Mouse (Mus musculus) heart, postnatal 0 days (tissue): ENCODE results near the gene Snf8.

Experiments used
- CTCF ChIP-seq: IDR thresholded peaks from 2 replicates; pipeline ENCODE4 v1.5.1; 2016; ENCODE audit warnings: antibody characterized with exemption, control low read depth, low read depth
- EP300 ChIP-seq: IDR thresholded peaks from 2 replicates; pipeline ENCODE4 v1.6.1; 2016; ENCODE audit warnings: antibody characterized with exemption, low read depth

DNA sequence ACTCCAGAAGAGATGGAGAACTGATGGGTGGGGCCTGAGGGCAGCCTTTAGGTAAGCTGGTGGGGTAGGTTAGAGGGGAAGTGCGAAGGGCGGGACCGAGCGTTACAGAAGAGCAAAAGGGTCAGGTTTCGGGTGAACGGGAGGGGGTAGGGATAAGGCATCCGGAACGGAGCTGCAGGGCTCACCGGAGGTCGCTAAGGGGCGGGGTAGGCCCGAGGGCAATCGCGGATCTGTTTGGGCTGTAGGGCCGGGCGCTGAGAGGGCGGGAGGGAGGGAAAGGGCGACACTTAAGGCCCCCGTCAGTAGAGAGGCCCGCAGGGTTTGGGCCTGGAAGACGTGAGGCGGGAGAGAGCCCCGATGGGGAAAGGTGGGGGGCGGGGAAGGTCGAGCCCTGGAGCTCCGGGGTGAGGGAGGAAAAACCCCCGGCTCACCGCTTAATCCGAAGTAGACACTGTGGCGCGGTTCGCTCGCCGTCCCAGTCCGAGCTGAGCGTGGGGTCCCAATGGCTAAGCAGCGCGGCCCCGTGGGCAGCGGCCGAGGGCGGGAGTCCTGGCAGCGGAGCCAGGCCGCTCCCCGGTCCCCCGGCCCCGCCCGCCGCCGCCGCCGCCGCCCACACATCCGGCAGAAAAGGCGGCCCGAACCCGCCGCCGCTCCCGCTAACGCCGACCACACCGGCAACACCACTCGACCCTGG, 30.0 kb downstream of the Snf8 start:
- TF ChIP-seq CTCF (no peak), EP300 (no peak)
